Mouse (Mus musculus) testis, adult 2 months (tissue): ENCODE results near the gene Casp9. TPM values are rescaled to one million over a fixed set of nuclear protein-coding genes. Genes with fewer than 3 reads are reported as not detected.

Experiments used
- H3K27ac ChIP-seq: fragments of 200-500 bp; 2 replicates; pipeline ENCODE4 v1.5.1; 2012; ENCODE audit warnings: low read depth, low read length; ENCODE audit not compliant: control insufficient read depth, insufficient read depth
- H3K27me3 ChIP-seq: fragments of 200-500 bp; 2 replicates; pipeline ENCODE4 v1.6.1; 2012; ENCODE audit warnings: mild to moderate bottlenecking, low read length, moderate library complexity; ENCODE audit not compliant: control insufficient read depth, insufficient read depth
- H3K36me3 ChIP-seq: fragments of 200-500 bp; 2 replicates; pipeline ENCODE4 v1.6.1; 2012; ENCODE audit warnings: mild to moderate bottlenecking, low read length; ENCODE audit not compliant: control insufficient read depth, insufficient read depth
- H3K4me1 ChIP-seq: fragments of 200-500 bp; 2 replicates; pipeline ENCODE4 v1.6.1; 2012; ENCODE audit warnings: low read length; ENCODE audit not compliant: control insufficient read depth, insufficient read depth
- H3K4me3 ChIP-seq: fragments of 200-500 bp; 2 replicates; pipeline ENCODE4 v1.5.1; 2012; ENCODE audit warnings: low read depth, mild to moderate bottlenecking, low read length, moderate library complexity, mixed read lengths; ENCODE audit not compliant: control insufficient read depth
- CTCF ChIP-seq: fragments of 200-500 bp; IDR thresholded peaks from 2 replicates; pipeline ENCODE4 v1.5.1; 2012; ENCODE audit warnings: low read depth, mild to moderate bottlenecking, inconsistent platforms, low read length, moderate library complexity; ENCODE audit not compliant: control insufficient read depth, insufficient read depth, insufficient replicate concordance
- POLR2A ChIP-seq: fragments of 200-500 bp; IDR thresholded peaks from 2 replicates; pipeline ENCODE4 v1.6.1; 2012; ENCODE audit warnings: low read depth, mild to moderate bottlenecking, inconsistent platforms, low read length, moderate library complexity; ENCODE audit not compliant: control insufficient read depth
- polyA plus RNA-seq: library from polyadenylated mRNA; depleted of rRNA; stranded (reverse); fragments of >200 nt; gene quantifications from 2 replicates; pipeline ENCODE4 v1.2.3, GENCODE M21; 2012

Casp9 gene
- polyA plus RNA-seq, 1 experiment: 7.8 TPM

GRCm38 (mm10) chr4:141791951-141792350, 1.5 kb upstream of the Casp9 start:
- H3K4me1 ChIP-seq: peaks cover 12% of the 10 kb centered on the region
- H3K36me3 ChIP-seq: no peaks in the 10 kb centered on the region; the same call in 1 of the 2 replicates
- H3K4me3 ChIP-seq: peak overlapping the region; percentile 22; the same call in 1 of the 2 replicates
- no peak overlapping the region for H3K27ac ChIP-seq
- no peaks in the 10 kb centered on the region for H3K27me3 ChIP-seq
- no peak for TF ChIP-seq POLR2A
- TF ChIP-seq CTCF: no peak

- Histone ChIP-seq H3K27ac (peak overlapping the region; percentile 86), H3K36me3 (no peaks in the 10 kb centered on the region; the same call in 1 of the 2 replicates), H3K4me3 (peak overlapping the region; percentile 98), H3K4me1 (peaks cover 12% of the 10 kb centered on the region), H3K27me3 (no peaks in the 10 kb centered on the region)
- TF ChIP-seq CTCF: no peak
- TF ChIP-seq POLR2A: no peak
Observed at GRCm38 (mm10) chr4:141792554-141793281, 694 bp upstream of the Casp9 start.

DNA sequence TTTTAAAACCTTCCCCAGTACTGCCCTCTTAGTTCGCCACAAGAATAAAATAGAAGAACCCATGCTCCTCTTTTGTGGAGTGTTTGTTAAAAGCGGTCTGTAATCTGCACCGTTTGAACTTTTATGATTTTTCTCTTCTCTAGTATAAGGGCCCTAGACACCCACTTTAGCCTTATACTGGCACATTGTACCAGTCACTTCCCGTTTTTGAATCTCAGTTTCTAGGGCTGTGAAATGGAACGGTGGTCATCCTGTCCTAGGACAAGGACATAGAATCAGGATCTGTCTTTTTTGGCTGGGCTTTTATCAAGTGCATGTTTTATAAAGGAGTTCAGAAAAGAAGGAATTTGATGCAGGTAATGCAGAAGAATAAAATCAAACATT, 732 bp downstream of the Casp9 start:
- H3K36me3 ChIP-seq: no peaks in the 10 kb centered on the region
- TF ChIP-seq POLR2A (no peak), CTCF (no peak)
- H3K4me3 ChIP-seq: peak overlapping the region; percentile 98
- H3K27me3 ChIP-seq: no peaks in the 10 kb centered on the region
- peak overlapping the region; percentile 89 for H3K27ac ChIP-seq
- peaks cover 12% of the 10 kb centered on the region for H3K4me1 ChIP-seq

DNA sequence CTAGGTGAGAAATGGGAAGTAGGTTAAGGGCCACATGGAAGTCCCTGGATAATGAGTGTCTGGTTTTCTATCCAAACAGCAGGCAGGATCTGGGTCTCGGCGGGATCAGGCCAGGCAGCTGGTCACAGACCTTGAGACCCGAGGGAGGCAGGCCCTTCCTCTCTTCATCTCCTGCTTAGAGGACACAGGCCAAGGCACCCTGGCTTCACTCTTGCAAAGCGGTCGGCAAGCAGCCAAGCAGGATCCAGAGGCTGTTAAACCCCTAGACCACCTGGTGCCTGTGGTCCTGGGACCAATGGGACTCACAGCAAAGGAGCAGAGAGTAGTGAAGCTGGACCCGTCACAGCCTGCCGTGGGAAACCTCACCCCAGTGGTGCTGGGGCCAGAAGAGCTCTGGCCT, 2.9 kb downstream of the Casp9 start:
- H3K27ac ChIP-seq: no peak overlapping the region
- no peak overlapping the region for H3K4me3 ChIP-seq
- H3K27me3 ChIP-seq: no peaks in the 10 kb centered on the region
- H3K36me3 ChIP-seq: no peaks in the 10 kb centered on the region
- TF ChIP-seq POLR2A (no peak), CTCF (no peak)
- H3K4me1 ChIP-seq: peaks cover 7% of the 10 kb centered on the region

GRCm38 (mm10) chr4:141796954-141797353, 3.5 kb downstream of the Casp9 start:
- no peak overlapping the region for H3K27ac ChIP-seq
- TF ChIP-seq POLR2A: no peak
- no peak for TF ChIP-seq CTCF
- H3K36me3 ChIP-seq: no peaks in the 10 kb centered on the region
- H3K4me1 ChIP-seq: peaks cover 5% of the 10 kb centered on the region
- H3K4me3 ChIP-seq: no peak overlapping the region
- H3K27me3 ChIP-seq: no peaks in the 10 kb centered on the region

- H3K36me3 ChIP-seq: no peaks in the 10 kb centered on the region
- TF ChIP-seq POLR2A: no peak
- no peak for TF ChIP-seq CTCF
Observed at GRCm38 (mm10) chr4:141797545-141797944, 4.1 kb downstream of the Casp9 start.

GRCm38 (mm10) chr4:141804105-141804504, 10.7 kb downstream of the Casp9 start:
- Histone ChIP-seq H3K36me3 (no peaks in the 10 kb centered on the region; the same call in none of the 2 replicates), H3K27ac (no peak overlapping the region)
- no peak for TF ChIP-seq POLR2A
- TF ChIP-seq CTCF: no peak

More at GRCm38 (mm10) chr4:141797545-141797944, 4.1 kb downstream of the Casp9 start:
- H3K27me3 ChIP-seq: no peaks in the 10 kb centered on the region
- peaks cover 5% of the 10 kb centered on the region for H3K4me1 ChIP-seq
- no peak overlapping the region for H3K4me3 ChIP-seq
- no peak overlapping the region for H3K27ac ChIP-seq

More at GRCm38 (mm10) chr4:141804105-141804504, 10.7 kb downstream of the Casp9 start:
- Histone ChIP-seq H3K4me3 (no peak overlapping the region), H3K27me3 (no peaks in the 10 kb centered on the region), H3K4me1 (no peaks in the 10 kb centered on the region)
